Mouse (Mus musculus) testis, adult 2 months (tissue): ENCODE data around the gene 2010300C02Rik.

Source experiments
- CTCF ChIP-seq: fragments of 200-500 bp; IDR thresholded peaks from 2 replicates; pipeline ENCODE4 v1.5.1; 2012; ENCODE audit warnings: low read depth, mild to moderate bottlenecking, inconsistent platforms, low read length, moderate library complexity; ENCODE audit not compliant: control insufficient read depth, insufficient read depth, insufficient replicate concordance
- POLR2A ChIP-seq: fragments of 200-500 bp; IDR thresholded peaks from 2 replicates; pipeline ENCODE4 v1.6.1; 2012; ENCODE audit warnings: low read depth, mild to moderate bottlenecking, inconsistent platforms, low read length, moderate library complexity; ENCODE audit not compliant: control insufficient read depth

DNA sequence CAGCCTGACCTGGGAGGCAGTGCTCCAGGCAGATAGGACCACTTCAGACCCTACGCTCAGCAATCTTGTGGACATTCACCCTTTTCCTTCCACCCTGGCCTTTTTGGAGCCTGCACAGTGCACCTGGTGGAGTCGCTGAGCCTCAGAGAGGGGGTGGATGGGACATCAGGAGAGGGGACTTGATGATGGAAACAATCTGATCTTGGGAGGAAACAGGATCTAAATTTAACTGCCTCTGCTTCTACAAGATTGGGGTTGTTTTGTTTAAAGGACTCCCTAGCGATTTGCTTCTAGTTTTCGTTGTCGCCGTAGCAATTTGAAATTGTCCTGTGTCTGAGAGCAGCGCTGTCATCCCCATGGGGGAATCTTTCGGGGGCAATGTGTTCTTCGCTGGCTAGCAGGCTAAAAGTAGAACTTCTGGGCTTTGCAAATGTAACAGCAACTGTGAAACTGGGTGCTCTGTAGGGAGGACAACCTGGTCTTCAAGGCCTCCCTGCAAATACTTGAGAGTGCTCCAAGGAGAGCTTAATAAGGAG lies 119.2 kb downstream of the 2010300C02Rik start:
- no peak for TF ChIP-seq CTCF
- no peak for TF ChIP-seq POLR2A
